Mouse (Mus musculus): Measurements from ENCODE around the gene Hist1h2bn.

The Hist1h2bn gene

GRCm38 (mm10) chr13:21753524-21754285, at the start of gene Hist1h2bn, which contains the start of gene Hist1h2ak:
TSS of gene Hist1h2bn (plus strand) at chr13:21754123.
TSS of gene Hist1h2ak (minus strand) at chr13:21753827.
- peak; percentile 92 for DNase-seq (ENCODE audit: low read depth, low spot score)

DNA sequence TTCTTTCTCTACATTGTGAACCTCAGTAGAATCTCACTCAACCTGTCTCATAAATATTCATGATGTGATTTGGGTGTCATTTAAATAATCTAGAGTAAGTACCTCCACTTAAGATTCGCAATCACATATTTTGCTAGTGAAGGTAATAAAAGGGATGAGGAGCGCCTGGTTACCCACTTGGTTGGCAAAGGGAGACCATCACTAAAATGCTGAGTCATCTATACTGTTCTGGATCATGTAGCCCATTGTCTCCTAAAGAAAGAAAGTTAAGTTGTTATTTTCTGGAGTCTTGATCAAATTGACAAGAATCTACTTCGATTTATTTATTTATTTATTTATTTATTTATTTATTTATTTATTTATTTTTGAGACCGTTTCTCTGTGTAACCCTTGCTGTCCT, 47.3 kb upstream of the Hist1h2bn start:
- DNase-seq (ENCODE audit: low read depth, low spot score), result no peak

- DNase-seq (ENCODE audit: low read depth, low spot score), result peak; percentile 88
Observed at GRCm38 (mm10) chr13:21710031-21710711, 43.8 kb upstream of the Hist1h2bn start.

- DNase-seq (ENCODE audit: low read depth, low spot score), result peak; percentile 89
Observed at GRCm38 (mm10) chr13:21710821-21711525, 43.0 kb upstream of the Hist1h2bn start.

GRCm38 (mm10) chr13:21711698-21712097, 42.2 kb upstream of the Hist1h2bn start:
- DNase-seq (ENCODE audit: low read depth, low spot score), result no peak

GRCm38 (mm10) chr13:21714725-21715124, 39.2 kb upstream of the Hist1h2bn start:
- DNase-seq (ENCODE audit: low read depth, low spot score), result peak; percentile 78

DNA sequence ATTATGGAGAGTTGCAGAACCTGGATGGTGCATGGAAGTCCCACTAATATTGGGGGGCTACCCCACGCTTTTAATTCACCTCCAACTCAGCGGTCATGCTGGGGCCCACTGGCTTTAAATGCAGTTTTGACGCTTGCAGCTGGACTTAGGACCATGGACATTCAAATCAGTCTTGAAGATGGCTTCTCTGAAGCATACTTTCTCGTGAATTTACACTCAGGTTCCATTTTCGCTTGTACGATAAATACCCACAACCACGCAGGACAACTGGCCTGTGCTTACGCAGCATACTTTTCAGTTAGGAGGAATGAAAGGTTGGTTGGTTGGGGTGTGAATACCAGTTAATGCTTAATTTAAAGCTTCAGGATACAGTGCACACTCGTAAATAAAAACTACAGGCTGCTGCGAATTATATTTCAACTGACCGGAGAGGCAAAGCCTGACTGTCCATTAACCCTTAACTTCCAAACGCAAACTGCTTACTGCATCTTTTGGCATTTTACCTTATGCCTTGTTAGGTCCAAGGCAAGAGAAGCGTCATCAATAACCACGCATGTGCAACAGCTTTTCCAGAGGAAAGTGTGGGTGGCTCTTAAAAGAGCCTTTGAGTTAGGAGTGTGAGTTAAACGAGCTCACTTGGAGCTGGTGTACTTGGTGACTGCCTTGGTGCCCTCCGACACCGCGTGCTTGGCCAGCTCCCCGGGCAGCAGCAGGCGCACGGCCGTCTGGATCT, 38.6 kb upstream of the Hist1h2bn start:
- DNase-seq (ENCODE audit: low read depth, low spot score), result peak; percentile 55

DNA sequence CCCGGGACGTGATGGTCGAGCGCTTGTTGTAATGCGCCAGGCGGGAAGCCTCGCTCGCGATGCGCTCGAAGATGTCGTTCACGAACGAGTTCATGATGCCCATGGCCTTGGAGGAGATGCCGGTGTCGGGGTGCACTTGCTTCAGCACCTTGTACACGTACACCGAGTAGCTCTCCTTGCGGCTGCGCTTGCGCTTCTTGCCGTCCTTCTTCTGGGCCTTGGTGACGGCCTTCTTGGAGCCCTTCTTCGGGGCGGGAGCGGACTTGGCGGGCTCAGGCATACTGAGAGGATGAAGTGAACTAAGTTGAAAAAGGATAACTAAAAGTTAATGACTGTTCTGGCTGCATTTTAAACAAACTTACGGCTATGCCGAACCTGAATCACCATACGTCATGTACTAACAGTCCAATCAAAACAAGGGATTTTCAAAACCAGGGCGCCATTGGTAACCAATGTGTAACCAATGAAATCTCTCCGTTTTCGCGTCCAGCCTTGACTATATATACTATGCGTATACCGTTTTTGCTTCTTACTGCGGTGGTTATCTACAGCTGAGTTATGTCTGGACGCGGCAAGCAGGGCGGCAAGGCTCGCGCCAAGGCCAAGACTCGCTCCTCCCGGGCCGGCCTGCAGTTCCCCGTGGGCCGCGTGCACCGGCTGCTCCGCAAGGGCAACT, 37.9 kb upstream of the Hist1h2bn start, which contains the start of the genes Hist1h2bl and Hist1h2ai:
Gene Hist1h2bl (minus strand): TSS at position 280 of the 676 bp plus-strand sequence.
Gene Hist1h2ai (plus strand): TSS at position 559 of the 676 bp plus-strand sequence.
- DNase-seq (ENCODE audit: low read depth, low spot score), result peak; percentile 92

DNA sequence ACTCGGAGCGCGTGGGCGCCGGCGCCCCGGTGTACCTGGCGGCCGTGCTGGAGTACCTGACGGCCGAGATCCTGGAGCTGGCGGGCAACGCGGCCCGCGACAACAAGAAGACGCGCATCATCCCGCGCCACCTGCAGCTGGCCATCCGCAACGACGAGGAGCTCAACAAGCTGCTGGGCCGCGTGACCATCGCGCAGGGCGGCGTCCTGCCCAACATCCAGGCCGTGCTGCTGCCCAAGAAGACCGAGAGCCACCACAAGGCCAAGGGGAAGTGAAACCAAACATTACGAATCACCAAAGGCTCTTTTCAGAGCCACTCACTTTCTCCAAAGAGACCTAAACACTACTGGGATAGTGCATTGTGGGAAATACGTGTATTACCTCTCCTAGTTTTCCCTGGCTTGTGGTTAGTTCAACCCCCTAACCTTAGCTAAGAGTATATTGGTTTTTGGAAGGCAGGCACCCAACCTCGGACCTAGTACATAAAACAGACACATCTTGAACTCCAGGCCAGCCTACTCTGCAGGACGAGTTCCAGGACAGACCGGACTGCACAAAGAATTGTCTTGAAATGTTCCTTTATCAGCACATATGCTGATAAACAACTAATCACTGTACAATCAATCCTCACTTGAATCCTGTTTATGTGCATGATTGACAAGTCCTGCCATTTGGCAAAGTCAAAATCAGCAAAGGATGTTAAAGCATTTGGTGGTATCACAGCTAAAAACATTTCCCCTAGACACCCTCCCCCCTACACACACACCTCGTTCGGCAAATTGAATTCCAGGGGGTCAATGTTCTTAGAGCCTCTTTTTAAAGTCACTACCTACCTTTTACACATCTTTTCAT, 37.2 kb upstream of the Hist1h2bn start:
- DNase-seq (ENCODE audit: low read depth, low spot score), result peak; percentile 60

DNA sequence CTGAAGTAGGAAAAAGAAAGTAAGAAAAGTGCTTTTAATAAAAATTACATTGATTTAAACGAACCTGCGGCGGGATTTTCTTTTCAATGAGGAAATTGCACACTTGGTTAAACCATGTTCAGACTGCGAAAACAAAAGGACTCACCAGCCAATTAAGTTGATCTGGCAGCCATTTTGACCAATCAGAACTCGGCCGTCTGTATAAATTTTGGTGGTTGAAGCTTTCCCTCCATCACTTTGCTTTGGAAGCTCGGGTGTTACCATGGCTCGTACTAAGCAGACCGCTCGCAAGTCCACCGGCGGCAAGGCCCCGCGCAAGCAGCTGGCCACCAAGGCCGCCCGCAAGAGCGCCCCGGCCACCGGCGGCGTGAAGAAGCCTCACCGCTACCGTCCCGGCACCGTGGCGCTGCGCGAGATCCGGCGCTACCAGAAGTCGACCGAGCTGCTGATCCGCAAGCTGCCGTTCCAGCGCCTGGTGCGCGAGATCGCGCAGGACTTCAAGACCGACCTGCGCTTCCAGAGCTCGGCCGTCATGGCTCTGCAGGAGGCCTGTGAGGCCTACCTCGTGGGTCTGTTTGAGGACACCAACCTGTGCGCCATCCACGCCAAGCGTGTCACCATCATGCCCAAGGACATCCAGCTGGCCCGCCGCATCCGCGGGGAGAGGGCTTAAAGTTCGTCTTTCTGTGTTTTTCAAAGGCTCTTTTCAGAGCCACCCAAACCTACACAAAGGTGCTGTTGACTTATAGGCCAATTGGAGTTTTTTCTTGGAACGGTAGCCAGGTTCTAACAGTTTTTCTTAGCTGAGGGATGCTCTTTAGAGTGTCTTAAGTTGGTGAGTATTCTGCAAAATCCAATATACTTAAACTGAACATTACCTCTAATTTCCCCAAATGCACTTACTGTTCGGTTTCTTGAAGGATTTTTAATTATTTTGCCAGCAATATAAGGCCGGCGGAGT, 36.2 kb upstream of the Hist1h2bn start, which contains the start of gene Hist1h3h:
Gene Hist1h3h (plus strand): TSS at position 263 of the 961 bp plus-strand sequence.
- peak; percentile 89 for DNase-seq (ENCODE audit: low read depth, low spot score)

- no peak for DNase-seq (ENCODE audit: low read depth, low spot score)
Observed at GRCm38 (mm10) chr13:21718381-21719080, 35.4 kb upstream of the Hist1h2bn start.

DNA sequence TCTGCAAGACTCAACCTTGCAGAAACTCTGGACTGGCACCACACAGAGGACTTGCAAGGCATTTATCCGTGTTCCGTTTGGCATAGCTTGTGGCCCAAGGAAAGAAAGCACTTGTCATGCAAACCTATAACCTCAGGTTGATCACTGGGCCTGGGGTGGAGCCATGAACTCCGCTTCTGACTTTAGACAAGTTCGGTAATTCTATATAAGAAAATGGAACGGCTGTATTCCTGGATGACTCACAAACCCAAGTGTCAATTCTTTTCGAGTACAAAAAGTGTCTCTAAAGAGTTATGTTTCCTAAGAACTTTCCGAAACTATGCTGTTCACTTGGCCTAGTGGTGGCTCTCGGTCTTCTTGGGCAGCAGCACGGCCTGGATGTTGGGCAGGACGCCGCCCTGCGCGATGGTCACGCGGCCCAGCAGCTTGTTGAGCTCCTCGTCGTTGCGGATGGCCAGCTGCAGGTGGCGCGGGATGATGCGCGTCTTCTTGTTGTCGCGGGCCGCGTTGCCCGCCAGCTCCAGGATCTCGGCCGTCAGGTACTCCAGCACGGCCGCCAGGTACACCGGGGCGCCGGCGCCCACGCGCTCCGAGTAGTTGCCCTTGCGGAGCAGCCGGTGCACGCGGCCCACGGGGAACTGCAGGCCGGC, 32.7 kb upstream of the Hist1h2bn start:
- DNase-seq (ENCODE audit: low read depth, low spot score), result peak; percentile 29

DNA sequence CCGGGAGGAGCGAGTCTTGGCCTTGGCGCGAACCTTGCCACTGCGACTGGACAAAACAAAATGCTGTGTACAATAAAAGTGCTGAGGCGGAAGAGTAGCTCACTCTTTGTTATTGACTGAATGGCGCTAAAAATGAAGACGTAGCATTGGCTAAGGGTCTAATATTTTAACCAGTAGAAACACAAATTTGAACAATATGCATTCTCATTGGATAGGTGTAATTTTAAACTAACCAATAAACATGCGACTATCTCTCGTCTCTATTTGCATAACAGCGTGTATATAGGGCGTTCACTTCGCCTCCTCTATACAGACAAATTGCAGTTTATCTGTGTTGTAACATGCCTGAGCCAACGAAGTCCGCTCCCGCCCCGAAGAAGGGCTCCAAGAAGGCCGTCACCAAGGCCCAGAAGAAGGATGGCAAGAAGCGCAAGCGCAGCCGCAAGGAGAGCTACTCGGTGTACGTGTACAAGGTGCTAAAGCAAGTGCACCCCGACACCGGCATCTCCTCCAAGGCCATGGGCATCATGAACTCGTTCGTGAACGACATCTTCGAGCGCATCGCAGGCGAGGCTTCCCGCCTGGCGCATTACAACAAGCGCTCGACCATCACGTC, 32.1 kb upstream of the Hist1h2bn start, which contains the start of gene Hist1h2bm:
Gene Hist1h2bm (plus strand): TSS at position 288 of the 616 bp plus-strand sequence.
- peak; percentile 91 for DNase-seq (ENCODE audit: low read depth, low spot score)

DNA sequence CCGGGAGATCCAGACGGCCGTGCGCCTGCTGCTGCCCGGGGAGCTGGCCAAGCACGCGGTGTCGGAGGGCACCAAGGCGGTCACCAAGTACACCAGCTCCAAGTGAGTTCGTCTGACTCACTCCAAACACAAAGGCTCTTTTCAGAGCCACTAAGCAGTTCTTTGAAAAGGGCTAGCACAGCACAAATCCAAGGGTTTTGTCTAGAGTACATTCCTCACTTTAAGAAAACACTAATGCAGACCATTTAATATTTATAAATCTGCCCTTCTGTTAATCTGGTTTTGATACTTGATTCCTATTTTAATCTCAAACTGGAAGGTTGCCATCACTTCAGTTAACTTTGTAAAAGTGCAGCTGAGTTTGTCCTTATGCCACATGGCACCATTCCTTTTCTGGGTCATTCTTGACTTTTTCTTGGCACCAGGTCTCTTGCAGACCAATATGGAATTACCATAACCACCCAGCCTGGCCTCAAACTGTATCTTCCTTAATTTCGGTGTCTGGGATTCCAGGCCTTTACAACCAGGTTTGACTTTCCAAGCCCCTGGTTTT, 31.5 kb upstream of the Hist1h2bn start:
- no peak for DNase-seq (ENCODE audit: low read depth, low spot score)

- no peak for DNase-seq (ENCODE audit: low read depth, low spot score)
Observed at GRCm38 (mm10) chr13:21722993-21723836, 30.7 kb upstream of the Hist1h2bn start.

Data from CD4-positive helper T cell, adult 2 months (primary cell).